Mouse (Mus musculus) granulocyte monocyte progenitor cell, adult 5-6 weeks (primary cell): ENCODE measurements at regions not wholly inside any gene's neighbourhood (a gene's known extent, or its start where the extent isn't known, plus 50 kb on each side); places are given as distances from the start of the nearest gene placed in this dataset.
A peak's percentile ranks its signal among the peaks of the same experiment; 100 is the strongest.

Source experiments
- ATAC-seq: replicated peaks from 2 replicates; pipeline ENCODE4 v1.8.0; 2016; ENCODE audit warnings: mild to moderate bottlenecking, moderate TSS enrichment, inconsistent platforms; ENCODE audit not compliant: poor library complexity, severe bottlenecking

GRCm38 (mm10) chr11:45750249-45750648 lies 101.6 kb upstream of the Clint1 start:
- no peak for ATAC-seq

GRCm38 (mm10) chr11:45752237-45752636 lies 99.6 kb upstream of the Clint1 start:
- peak; percentile 92 for ATAC-seq

- peak; percentile 83 for ATAC-seq
Measured at GRCm38 (mm10) chr11:45752791-45753190, 99.1 kb upstream of the Clint1 start.

- no peak for ATAC-seq
Measured at GRCm38 (mm10) chr11:45767081-45767480, 84.8 kb upstream of the Clint1 start.

GRCm38 (mm10) chr11:45782435-45782834 lies 69.4 kb upstream of the Clint1 start:
- no peak for ATAC-seq

- no peak for ATAC-seq
Measured at GRCm38 (mm10) chr11:45785806-45786205, 66.0 kb upstream of the Clint1 start.

GRCm38 (mm10) chr11:45787408-45787807 lies 64.4 kb upstream of the Clint1 start:
- ATAC-seq, result no peak

GRCm38 (mm10) chr11:45789886-45790285 lies 62.0 kb upstream of the Clint1 start:
- ATAC-seq, result no peak

GRCm38 (mm10) chr11:45790504-45790903 lies 61.3 kb upstream of the Clint1 start:
- no peak for ATAC-seq

- no peak for ATAC-seq
Measured at GRCm38 (mm10) chr11:45791696-45792095, 60.2 kb upstream of the Clint1 start.

GRCm38 (mm10) chr11:45794361-45794981 lies 57.4 kb upstream of the Clint1 start:
- peak; percentile 26; the same call in 1 of the 2 replicates for ATAC-seq

- ATAC-seq, result no peak
Measured at GRCm38 (mm10) chr11:45795322-45795721, 56.5 kb upstream of the Clint1 start.

- ATAC-seq, result peak; percentile 97
Measured at GRCm38 (mm10) chr11:45795731-45796130, 56.1 kb upstream of the Clint1 start.

GRCm38 (mm10) chr11:45799732-45800386 lies 52.0 kb upstream of the Clint1 start:
- no peak for ATAC-seq
